ENCODE assay signal across 8 mouse cellular contexts in the genomic region with DNA sequence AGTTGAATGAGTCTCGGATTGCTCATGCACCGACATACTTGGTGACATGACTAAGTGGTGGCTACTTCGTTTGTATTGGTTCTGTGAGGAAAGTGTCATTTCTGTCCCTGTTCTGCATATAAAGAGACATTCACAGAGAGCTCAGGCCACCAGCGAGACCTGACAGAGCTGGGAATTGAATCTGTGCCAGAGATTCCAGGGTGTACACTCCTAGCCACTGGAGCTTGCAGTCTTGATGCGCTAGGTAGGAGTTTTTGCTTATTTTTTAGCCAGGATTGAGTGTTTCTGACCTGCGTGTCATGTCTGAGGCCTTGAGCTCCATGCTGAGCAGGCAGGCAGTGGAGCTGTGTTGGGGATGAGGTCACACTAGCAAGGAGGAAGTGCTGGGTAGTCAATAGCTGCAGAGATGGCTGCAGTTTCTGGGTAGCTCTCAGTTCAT. TPM values are rescaled to one million over a fixed set of nuclear protein-coding genes. Genes with fewer than 3 reads are reported as not detected.
DNase-seq lines count a peak whose midpoint lies in the region; ATAC-seq and TF ChIP-seq lines count a peak whose summit lies in the region.

No protein-coding gene starts in this region.

- H3K9ac ChIP-seq in midbrain, embryonic 12.5 days (replicated peaks) = no peak overlapping the region
- H3K9ac ChIP-seq in midbrain, embryonic 13.5 days (replicated peaks) = no peak overlapping the region
- H3K9ac ChIP-seq in hindbrain, embryonic 14.5 days = no peak overlapping the region
- peak overlapping the region; percentile 5; the same call in 1 of the 2 replicates for H3K9ac ChIP-seq in liver, postnatal 0 days (replicated peaks)

- H3K27me3 ChIP-seq in midbrain, embryonic 12.5 days = no peaks in the 10 kb centered on the region; the same call in 1 of the 2 replicates
- no peaks in the 10 kb centered on the region for H3K27me3 ChIP-seq in midbrain, embryonic 13.5 days
- no peaks in the 10 kb centered on the region for H3K27me3 ChIP-seq in cerebellum, adult 2 months (ENCODE audit: control insufficient read depth, insufficient read depth, low read length)
- no peaks in the 10 kb centered on the region for H3K27me3 ChIP-seq in hindbrain, embryonic 14.5 days (ENCODE audit: control insufficient read depth, insufficient read depth, low read length)
- no peaks in the 10 kb centered on the region for H3K27me3 ChIP-seq in liver, postnatal 0 days (ENCODE audit: insufficient read depth, low read length)

- 82% methylated on average over 6 of the region's 6 CpGs for WGBS in midbrain, embryonic 12.5 days
- WGBS in midbrain, embryonic 13.5 days = 68% methylated on average over 6 of the region's 6 CpGs
- 15% methylated on average over 6 of the region's 6 CpGs for WGBS in cerebellum, adult 2 months
- WGBS in hindbrain, embryonic 14.5 days = 52% methylated on average over 6 of the region's 6 CpGs
- WGBS in liver, postnatal 0 days (ENCODE audit: insufficient replicate concordance) = 47% methylated on average over 6 of the region's 6 CpGs

- no peak for TF ChIP-seq POLR2A in cerebellum, adult 2 months (IDR thresholded peaks at IDR 0.05; ENCODE audit: borderline replicate concordance, insufficient read depth, low read length)

- H3K36me3 ChIP-seq in midbrain, embryonic 12.5 days = no peaks in the 10 kb centered on the region
- H3K36me3 ChIP-seq in midbrain, embryonic 13.5 days = no peaks in the 10 kb centered on the region
- no peaks in the 10 kb centered on the region for H3K36me3 ChIP-seq in hindbrain, embryonic 14.5 days (replicated peaks; ENCODE audit: control insufficient read depth, insufficient read depth)
- no peaks in the 10 kb centered on the region for H3K36me3 ChIP-seq in liver, postnatal 0 days (replicated peaks; ENCODE audit: insufficient read depth, low read length)

- no peak overlapping the region for H3K4me3 ChIP-seq in midbrain, embryonic 12.5 days
- no peak overlapping the region for H3K4me3 ChIP-seq in midbrain, embryonic 13.5 days (replicated peaks)
- H3K4me3 ChIP-seq in cerebellum, adult 2 months (replicated peaks; ENCODE audit: insufficient read depth, low read depth, low read length) = no peak overlapping the region
- no peak overlapping the region for H3K4me3 ChIP-seq in hindbrain, embryonic 14.5 days (replicated peaks; ENCODE audit: low read length)
- H3K4me3 ChIP-seq in liver, postnatal 0 days (ENCODE audit: low read depth, low read length) = no peak overlapping the region

- 0 out of 2 replicates have a peak overlapping the region, but pooled peaks have one; percentile 12 for H3K27ac ChIP-seq in midbrain, embryonic 12.5 days (replicated peaks)
- H3K27ac ChIP-seq in midbrain, embryonic 13.5 days = no peak overlapping the region
- peak overlapping the region; percentile 81 for H3K27ac ChIP-seq in cerebellum, adult 2 months (ENCODE audit: insufficient read depth, low read length)
- 0 out of 2 replicates have a peak overlapping the region, but pooled peaks have one; percentile 35 for H3K27ac ChIP-seq in hindbrain, embryonic 14.5 days
- H3K27ac ChIP-seq in liver, postnatal 0 days (ENCODE audit: low read depth) = no peak overlapping the region

- ATAC-seq in midbrain, embryonic 12.5 days (ENCODE audit: low FRiP score, low read depth) = no peak
- ATAC-seq in midbrain, embryonic 13.5 days = no peak
- no peak for ATAC-seq in hindbrain, embryonic 14.5 days (ENCODE audit: low FRiP score)
- ATAC-seq in liver, postnatal 0 days = peak; percentile 38; the same call in 1 of the 2 replicates

- no peaks in the 10 kb centered on the region for H3K9me3 ChIP-seq in midbrain, embryonic 12.5 days
- H3K9me3 ChIP-seq in midbrain, embryonic 13.5 days = no peaks in the 10 kb centered on the region
- H3K9me3 ChIP-seq in hindbrain, embryonic 14.5 days (ENCODE audit: control insufficient read depth, low read length) = no peaks in the 10 kb centered on the region
- H3K9me3 ChIP-seq in liver, postnatal 0 days (ENCODE audit: low read length) = no peaks in the 10 kb centered on the region

- intact Hi-C loops in left cerebral cortex, postnatal 36 days (cut with DNase I) = no loop called here

- no peak for TF ChIP-seq EP300 in liver, postnatal 0 days (IDR thresholded peaks at IDR 0.05; ENCODE audit: low read depth)

- peak; percentile 61 to 71 for DNase-seq in cerebellum, adult 2 months
- DNase-seq in hindbrain, embryonic 14.5 days (ENCODE audit: low spot score) = no peak
- no peak for DNase-seq in liver, postnatal 0 days
- DNase-seq in left cerebral cortex, postnatal 36 days (ENCODE audit: low spot score in 2 of 2) = no peak
- DNase-seq in gastrocnemius, adult 18-20 months (ENCODE audit: low spot score) = no peak
- DNase-seq in embryo, embryonic 9.5 days (ENCODE audit: extremely low spot score) = no peak

- no peak overlapping the region for H3K4me2 ChIP-seq in midbrain, embryonic 12.5 days (replicated peaks)
- no peak overlapping the region for H3K4me2 ChIP-seq in midbrain, embryonic 13.5 days (replicated peaks)
- no peak overlapping the region for H3K4me2 ChIP-seq in hindbrain, embryonic 14.5 days (replicated peaks)
- no peak overlapping the region for H3K4me2 ChIP-seq in liver, postnatal 0 days (ENCODE audit: low read depth, low read length)

- H3K4me1 ChIP-seq in midbrain, embryonic 12.5 days = peaks cover 23% of the 10 kb centered on the region
- H3K4me1 ChIP-seq in midbrain, embryonic 13.5 days (replicated peaks) = peaks cover 17% of the 10 kb centered on the region
- peaks cover 39% of the 10 kb centered on the region for H3K4me1 ChIP-seq in cerebellum, adult 2 months (ENCODE audit: control insufficient read depth, insufficient read depth, low read length)
- peaks cover 18% of the 10 kb centered on the region for H3K4me1 ChIP-seq in hindbrain, embryonic 14.5 days (replicated peaks; ENCODE audit: control insufficient read depth, insufficient read depth, low read length)
- peaks cover 31% of the 10 kb centered on the region for H3K4me1 ChIP-seq in liver, postnatal 0 days (ENCODE audit: insufficient read depth)

- TF ChIP-seq CTCF in cerebellum, adult 2 months (IDR thresholded peaks at IDR 0.05; ENCODE audit: borderline replicate concordance, insufficient read depth, low read depth, low read length) = no peak
- no peak for TF ChIP-seq CTCF in liver, postnatal 0 days (IDR thresholded peaks at IDR 0.05; ENCODE audit: low read depth)

RNA-seq across cellular contexts. Expression of a gene that starts 41.8 kb away (rescaled TPM):
- polyA plus RNA-seq in midbrain, embryonic 12.5 days (2016; fragmentation: Nextera tagmentation; extraction: Ambion mirVana) = 18.8 and 20.7 TPM in 2 replicates
- 9.0 and 10.2 TPM in 2 replicates for polyA plus RNA-seq in midbrain, embryonic 13.5 days (2015; fragmentation: Nextera tagmentation; extraction: Ambion mirVana)
- polyA plus RNA-seq in cerebellum, adult 2 months (2012; rRNA removed) = 8.1 and 9.3 TPM in 2 replicates
- 11.0 and 13.0 TPM in 2 replicates for polyA plus RNA-seq in hindbrain, embryonic 14.5 days (2014; fragmentation: Nextera tagmentation; extraction: Ambion mirVana)
- 9.1 and 10.7 TPM in 2 replicates for polyA plus RNA-seq in liver, postnatal 0 days (2015; fragmentation: Nextera tagmentation; extraction: Ambion mirVana)
- 1 to 10 TPM; 4.4 to 7.8 TPM for total RNA-seq in left cerebral cortex, postnatal 36 days (2021)
- total RNA-seq in gastrocnemius, adult 18-20 months (2021) = 10 to 100 TPM; 13.4 to 17.4 TPM

Comparison
In these comparisons a context has a peak if more than half of its experiments do, and no peak if none do; other contexts are left out.
1. H3K27ac ChIP-seq: peak in midbrain, embryonic 12.5 days (single experiment), cerebellum, adult 2 months (single experiment) and hindbrain, embryonic 14.5 days (single experiment); none in midbrain, embryonic 13.5 days (single experiment) and liver, postnatal 0 days (single experiment).
2. DNase-seq: peak in cerebellum, adult 2 months (2 of 2); none in hindbrain, embryonic 14.5 days (single experiment), liver, postnatal 0 days (single experiment), left cerebral cortex, postnatal 36 days (0 of 2), gastrocnemius, adult 18-20 months (single experiment) and embryo, embryonic 9.5 days (single experiment).